In the genomic region with DNA sequence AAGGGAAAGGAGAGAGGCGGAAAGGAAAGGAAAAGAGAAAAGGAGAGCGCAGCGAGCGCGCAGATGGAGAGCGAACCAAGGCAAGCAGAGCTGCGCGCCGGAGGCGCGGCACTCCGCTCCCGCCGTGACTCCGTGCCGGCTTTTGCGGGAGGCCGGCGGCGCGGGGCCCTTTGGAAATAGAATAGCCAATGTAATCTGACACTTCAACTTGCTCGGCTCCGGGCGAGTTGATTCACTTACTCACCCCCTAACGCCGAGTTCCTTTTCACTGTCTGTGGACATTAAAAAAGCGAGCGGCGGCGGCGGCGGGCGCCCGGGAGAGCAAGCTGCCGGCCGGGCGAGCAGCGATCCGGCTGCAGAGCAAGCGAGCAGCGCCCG, we compare ENCODE assay signal across 7 mouse cellular contexts. TPM values are rescaled to one million over a fixed set of nuclear protein-coding genes. Genes with fewer than 3 reads are reported as not detected.
DNase-seq lines count a peak whose midpoint lies in the region; ATAC-seq and TF ChIP-seq lines count a peak whose summit lies in the region.

A gene (plus strand): TSS at position 170 of the 378 bp plus-strand sequence.

- 0% methylated on average over 42 of the region's 42 CpGs for WGBS in embryonic facial prominence, embryonic 12.5 days
- under 1% methylated on average over 42 of the region's 42 CpGs for WGBS in heart, adult 2 months
- WGBS in kidney, adult 2 months: under 1% methylated on average over 42 of the region's 42 CpGs
- WGBS in limb, embryonic 12.5 days: under 1% methylated on average over 42 of the region's 42 CpGs
- under 1% methylated on average over 42 of the region's 42 CpGs for WGBS in midbrain, embryonic 14.5 days

- no peaks in the 10 kb centered on the region for H3K9me3 ChIP-seq in embryonic facial prominence, embryonic 12.5 days
- H3K9me3 ChIP-seq in limb, embryonic 12.5 days: no peaks in the 10 kb centered on the region
- no peaks in the 10 kb centered on the region for H3K9me3 ChIP-seq in midbrain, embryonic 14.5 days (ENCODE audit: control insufficient read depth, low read length)

- no peaks in the 10 kb centered on the region; the same call in 1 of the 2 replicates for H3K79me2 ChIP-seq in heart, adult 2 months (replicated peaks; ENCODE audit: control insufficient read depth, insufficient read depth, low read length)

- H3K9ac ChIP-seq in embryonic facial prominence, embryonic 12.5 days: peak within 1 kb of the TSS; percentile 97
- H3K9ac ChIP-seq in heart, adult 2 months (ENCODE audit: low read depth, low read length): peak within 1 kb of the TSS; percentile 89
- peak within 1 kb of the TSS; percentile 99 for H3K9ac ChIP-seq in limb, embryonic 12.5 days (replicated peaks)
- peak within 1 kb of the TSS; percentile 99 for H3K9ac ChIP-seq in midbrain, embryonic 14.5 days (replicated peaks; ENCODE audit: low read length)

- H3K27me3 ChIP-seq in embryonic facial prominence, embryonic 12.5 days: no peaks in the 10 kb centered on the region
- H3K27me3 ChIP-seq in heart, adult 2 months (ENCODE audit: control insufficient read depth, insufficient read depth, low read length): no peaks in the 10 kb centered on the region
- no peaks in the 10 kb centered on the region for H3K27me3 ChIP-seq in kidney, adult 2 months (replicated peaks; ENCODE audit: control insufficient read depth, insufficient read depth, low read length)
- H3K27me3 ChIP-seq in limb, embryonic 12.5 days: no peaks in the 10 kb centered on the region
- H3K27me3 ChIP-seq in midbrain, embryonic 14.5 days (ENCODE audit: control insufficient read depth, insufficient read depth, low read length): no peaks in the 10 kb centered on the region

- H3K4me1 ChIP-seq in embryonic facial prominence, embryonic 12.5 days: peaks cover 43% of the 10 kb centered on the region
- peaks cover 10% of the 10 kb centered on the region for H3K4me1 ChIP-seq in heart, adult 2 months (ENCODE audit: control insufficient read depth, insufficient read depth, low read length)
- peaks cover 31% of the 10 kb centered on the region for H3K4me1 ChIP-seq in kidney, adult 2 months (ENCODE audit: control insufficient read depth, insufficient read depth, low read length)
- H3K4me1 ChIP-seq in limb, embryonic 12.5 days (replicated peaks): peaks cover 64% of the 10 kb centered on the region
- peaks cover 56% of the 10 kb centered on the region for H3K4me1 ChIP-seq in midbrain, embryonic 14.5 days (ENCODE audit: control insufficient read depth, insufficient read depth, low read length)

- peak; percentile 80 for TF ChIP-seq POLR2A in heart, adult 2 months (IDR thresholded peaks at IDR 0.05; ENCODE audit: insufficient read depth, low read depth, low read length)
- no peak for TF ChIP-seq POLR2A in kidney, adult 2 months (IDR thresholded peaks at IDR 0.05; ENCODE audit: low read depth, low read length)

- peak; percentile 25; the same call in 1 of the 2 replicates for ATAC-seq in embryonic facial prominence, embryonic 12.5 days (ENCODE audit: insufficient number of reproducible peaks, insufficient read depth, low FRiP score, low TSS enrichment)
- peak; percentile 38; the same call in 1 of the 2 replicates for ATAC-seq in limb, embryonic 12.5 days (ENCODE audit: insufficient number of reproducible peaks, insufficient read depth, low FRiP score, low TSS enrichment, low read depth)
- ATAC-seq in midbrain, embryonic 14.5 days (ENCODE audit: low FRiP score, low TSS enrichment): peak; percentile 41; the same call in 1 of the 2 replicates

- H3K27ac ChIP-seq in embryonic facial prominence, embryonic 12.5 days: peak within 1 kb of the TSS; percentile 100
- H3K27ac ChIP-seq in heart, adult 2 months: peak within 1 kb of the TSS; percentile 97
- H3K27ac ChIP-seq in kidney, adult 2 months (ENCODE audit: insufficient read depth, low read depth, low read length): peak within 1 kb of the TSS; percentile 97
- peak within 1 kb of the TSS; percentile 100 for H3K27ac ChIP-seq in limb, embryonic 12.5 days
- H3K27ac ChIP-seq in midbrain, embryonic 14.5 days (replicated peaks; ENCODE audit: low read depth, low read length): peak within 1 kb of the TSS; percentile 99

- peak within 1 kb of the TSS; percentile 80 for H3K4me2 ChIP-seq in embryonic facial prominence, embryonic 12.5 days (replicated peaks)
- H3K4me2 ChIP-seq in limb, embryonic 12.5 days: peak within 1 kb of the TSS; percentile 97
- H3K4me2 ChIP-seq in midbrain, embryonic 14.5 days (ENCODE audit: low read length): peak within 1 kb of the TSS; percentile 94

- intact Hi-C loops in heart, adult 2 months (cut with DNase I): loop anchor here (2.0 to 5.0 kb wide), 4 partner anchors 64 to 957 kb away; no protein-coding TSS in a partner anchor

- H3K4me3 ChIP-seq in embryonic facial prominence, embryonic 12.5 days: peak within 1 kb of the TSS; percentile 81
- H3K4me3 ChIP-seq in heart, adult 2 months: peak within 1 kb of the TSS; percentile 88
- peak within 1 kb of the TSS; percentile 97 for H3K4me3 ChIP-seq in kidney, adult 2 months (ENCODE audit: insufficient read depth, low read depth, low read length)
- peak within 1 kb of the TSS; percentile 99 for H3K4me3 ChIP-seq in limb, embryonic 12.5 days (replicated peaks)
- H3K4me3 ChIP-seq in midbrain, embryonic 14.5 days (replicated peaks; ENCODE audit: low read depth, low read length): peak within 1 kb of the TSS; percentile 100

- TF ChIP-seq EP300 in heart, adult 2 months (IDR thresholded peaks at IDR 0.05; ENCODE audit: insufficient read depth, low read depth, low read length): 0 out of 2 replicates have a peak, but pooled peaks have one; percentile 44

- H3K36me3 ChIP-seq in embryonic facial prominence, embryonic 12.5 days: no peaks in the 10 kb centered on the region
- H3K36me3 ChIP-seq in heart, adult 2 months (ENCODE audit: control insufficient read depth, insufficient read depth, low read length): no peaks in the 10 kb centered on the region
- no peaks in the 10 kb centered on the region for H3K36me3 ChIP-seq in kidney, adult 2 months (ENCODE audit: control insufficient read depth, insufficient read depth, low read length)
- no peaks in the 10 kb centered on the region for H3K36me3 ChIP-seq in limb, embryonic 12.5 days
- no peaks in the 10 kb centered on the region for H3K36me3 ChIP-seq in midbrain, embryonic 14.5 days (ENCODE audit: control insufficient read depth, insufficient read depth, low read length)

- TF ChIP-seq CTCF in heart, adult 2 months (IDR thresholded peaks at IDR 0.05): no peak
- no peak for TF ChIP-seq CTCF in kidney, adult 2 months (conservative IDR thresholded peaks at IDR 0.05; ENCODE audit: insufficient read depth, insufficient read length, low read depth, low read length)

- DNase-seq in adrenal gland, postnatal 10 days: peak; percentile 95
- peak; percentile 93 to 96 for DNase-seq in heart, adult 2 months
- peak; percentile 96 for DNase-seq in kidney, adult 2 months
- peak; percentile 95 for DNase-seq in midbrain, embryonic 14.5 days
- DNase-seq in spleen, adult 18-20 months: peak; percentile 76 to 85

RNA-seq across cellular contexts. Expression of the gene that starts here (rescaled TPM):
- total RNA-seq in adrenal gland, postnatal 10 days (2021): 10 to 100 TPM; 63.8 to 73.3 TPM
- polyA plus RNA-seq in embryonic facial prominence, embryonic 12.5 days (2016; fragmentation: Nextera tagmentation; extraction: Ambion mirVana): 43.8 and 46.3 TPM in 2 replicates
- 10 to 100 TPM; 40.7 to 42.0 TPM for total RNA-seq in heart, adult 2 months (2021)
- polyA plus RNA-seq in heart, adult 2 months (2012; rRNA removed): 21.8 and 27.1 TPM in 2 replicates
- 37.8 and 42.6 TPM in 2 replicates for polyA plus RNA-seq in kidney, adult 2 months (2012; rRNA removed)
- 53.4 and 57.1 TPM in 2 replicates for polyA plus RNA-seq in limb, embryonic 12.5 days (2016; fragmentation: Nextera tagmentation; extraction: Ambion mirVana)
- 73.1 and 91.0 TPM in 2 replicates for polyA plus RNA-seq in midbrain, embryonic 14.5 days (2014; fragmentation: Nextera tagmentation; extraction: Ambion mirVana)

Comparison
In these comparisons a context has a peak if more than half of its experiments do, and no peak if none do; other contexts are left out.
1. Peak in every context shown above with its lines: DNase-seq, ATAC-seq, H3K4me3 ChIP-seq and H3K27ac ChIP-seq.